Mouse (Mus musculus) thymus, adult 2 months (tissue): ENCODE results near the gene Cox7a2l.

Experiments used
- CTCF ChIP-seq: fragments of 200-500 bp; IDR thresholded peaks from 2 replicates; pipeline ENCODE4 v1.5.1; 2012; ENCODE audit warnings: mild to moderate bottlenecking, control low read depth, low read length, moderate library complexity, borderline replicate concordance; ENCODE audit not compliant: control insufficient read depth, poor library complexity, insufficient read depth; ENCODE audit errors: extremely low read depth
- POLR2A ChIP-seq: fragments of 200-500 bp; IDR thresholded peaks from 2 replicates; pipeline ENCODE4 v1.6.1; 2012; ENCODE audit warnings: mild to moderate bottlenecking, low read length, control low read depth, moderate library complexity; ENCODE audit not compliant: control insufficient read depth, poor library complexity, insufficient read depth; ENCODE audit errors: extremely low read depth

GRCm38 (mm10) chr17:83514213-83514701, 2.9 kb downstream of the Cox7a2l start:
- TF ChIP-seq CTCF (no peak), POLR2A (peak; percentile 62; the same call in 1 of the 2 replicates)
